Mouse (Mus musculus): ENCODE measurements around the gene Stk39.

DNA sequence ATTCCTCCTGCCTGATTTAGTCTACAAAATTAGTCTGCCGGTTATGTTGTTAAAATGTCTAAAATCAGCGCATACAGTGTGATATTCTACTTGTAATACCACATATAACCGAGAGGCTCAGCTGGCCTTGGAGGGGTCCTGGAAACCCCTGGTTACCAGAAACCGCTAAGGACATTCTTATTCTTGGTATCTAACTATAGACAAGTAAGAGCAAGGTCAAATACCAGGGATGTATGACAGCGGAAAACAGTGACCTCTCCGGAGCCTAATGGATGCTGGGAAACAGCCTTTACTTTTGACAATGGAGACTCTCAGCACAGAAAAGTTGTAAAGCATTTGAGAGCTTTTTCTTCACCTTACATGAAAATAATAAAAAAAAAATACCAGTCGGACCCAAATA lies 97.9 kb downstream of the Stk39 start:
- TF ChIP-seq POLR2A (IDR thresholded peaks at IDR 0.05; ENCODE audit: control insufficient read depth, extremely low read depth, insufficient read depth, low read length, poor library complexity), result no peak
- TF ChIP-seq CTCF (IDR thresholded peaks at IDR 0.05; ENCODE audit: borderline replicate concordance, control insufficient read depth, extremely low read depth, insufficient read depth, low read length, poor library complexity), result no peak

All from thymus, adult 2 months (tissue).